Mouse (Mus musculus) T-helper 17 cell (primary cell): ENCODE results near the gene Chd1l.

ENCODE experiments used
- in situ Hi-C, 2 experiments: fragments of 300-600 bp; cut with MboI, MseI; formaldehyde crosslinking; loops; 1 replicate in 1 of 2; 2 replicates in 1 of 2; pipeline ENCODE4 v1.15.1; 2025; ENCODE audit warnings: high pct_unique_total_duplicates in 2 of 2

Gene Chd1l

DNA sequence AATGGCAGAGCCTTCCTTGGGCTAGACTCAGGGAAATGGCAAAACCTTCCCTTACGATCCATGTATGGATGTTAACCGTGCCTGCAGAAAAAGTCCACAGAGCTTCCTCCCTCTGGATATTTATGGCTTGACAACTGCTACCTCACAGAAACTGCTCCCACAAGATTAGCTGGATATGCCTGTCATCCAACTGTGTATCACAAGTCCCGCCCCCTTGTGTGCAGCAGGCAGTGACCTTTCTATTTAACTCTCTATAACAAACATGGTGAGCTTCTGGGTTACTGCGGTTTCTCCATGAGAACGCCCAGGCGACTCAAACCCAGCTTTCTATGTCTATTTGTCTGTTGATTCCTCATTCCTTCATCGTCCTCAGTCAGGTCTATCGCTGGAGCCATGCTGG, 7.9 kb upstream of the Chd1l start:
- in situ Hi-C loops: no loop called here

DNA sequence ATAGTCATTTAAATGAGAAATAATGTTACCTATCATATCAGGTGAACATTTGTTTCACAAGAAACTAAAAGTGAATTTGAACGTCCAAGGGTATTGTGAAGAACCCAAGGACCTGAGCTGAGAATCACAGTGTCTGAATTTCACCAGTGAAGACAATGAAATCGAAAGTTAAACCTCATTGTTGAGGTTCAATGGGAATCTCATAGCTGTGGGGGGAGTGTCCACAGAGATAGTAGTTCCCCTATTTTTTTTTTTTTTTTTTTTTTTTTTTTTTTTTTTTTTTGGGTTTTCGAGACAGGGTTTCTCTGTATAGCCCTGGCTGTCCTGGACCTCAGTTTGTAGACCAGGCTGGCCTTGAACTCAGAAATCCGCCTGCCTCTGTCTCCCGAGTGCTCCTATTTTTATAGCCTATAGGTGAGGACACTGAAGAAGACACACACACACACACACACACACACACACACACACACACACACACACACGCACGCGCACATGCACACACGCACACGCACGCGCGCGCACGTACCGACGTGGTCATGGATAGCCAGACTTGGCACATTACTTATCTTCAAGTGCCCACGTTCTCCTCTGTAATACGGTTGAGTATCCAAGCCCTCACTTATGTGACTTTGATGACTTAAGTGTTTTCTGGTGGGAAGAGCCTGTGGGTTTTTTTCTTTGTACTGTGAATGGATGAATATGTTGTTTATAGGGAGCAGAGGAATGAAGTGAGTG, 7.3 kb upstream of the Chd1l start:
- in situ Hi-C loops: no loop called here

DNA sequence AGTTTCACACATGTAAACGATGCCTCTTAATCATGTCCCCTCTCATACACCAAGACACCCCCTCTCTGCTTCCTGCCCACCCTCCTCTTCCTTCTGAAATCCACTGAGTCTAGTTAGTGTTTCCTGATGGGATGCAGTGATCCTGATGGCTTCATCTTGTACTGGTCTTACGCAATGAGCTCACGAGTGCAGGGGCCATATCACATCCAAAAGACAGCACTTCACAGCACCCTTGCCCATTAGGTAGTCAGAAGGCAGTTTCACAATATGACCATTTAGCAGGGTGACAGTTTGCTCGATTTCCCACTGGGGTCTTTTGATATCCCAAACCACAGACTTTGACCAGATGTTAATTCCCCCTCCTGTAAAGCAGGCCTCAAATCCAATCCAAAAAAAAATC, 5.9 kb upstream of the Chd1l start:
- in situ Hi-C loops: no loop called here

DNA sequence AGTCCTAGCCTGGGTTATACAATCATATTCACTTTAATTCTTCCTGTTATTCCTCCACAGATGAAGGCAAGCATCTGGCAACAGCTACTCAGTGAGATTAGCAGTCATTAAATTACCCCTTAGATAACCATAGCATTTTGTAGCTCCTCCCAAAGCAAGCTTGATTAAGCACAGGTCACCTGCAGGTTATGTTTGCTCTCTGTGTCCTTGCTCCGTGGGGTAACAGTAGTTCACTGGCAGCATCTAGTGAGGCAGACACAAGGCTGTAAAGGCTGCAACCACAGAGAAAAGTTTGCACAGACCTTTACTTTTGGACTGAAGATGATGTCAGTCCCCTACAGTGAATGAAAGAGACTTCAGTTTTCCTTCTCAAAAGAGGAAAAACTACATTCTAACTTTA, 5.2 kb upstream of the Chd1l start:
- in situ Hi-C loops: no loop called here

DNA sequence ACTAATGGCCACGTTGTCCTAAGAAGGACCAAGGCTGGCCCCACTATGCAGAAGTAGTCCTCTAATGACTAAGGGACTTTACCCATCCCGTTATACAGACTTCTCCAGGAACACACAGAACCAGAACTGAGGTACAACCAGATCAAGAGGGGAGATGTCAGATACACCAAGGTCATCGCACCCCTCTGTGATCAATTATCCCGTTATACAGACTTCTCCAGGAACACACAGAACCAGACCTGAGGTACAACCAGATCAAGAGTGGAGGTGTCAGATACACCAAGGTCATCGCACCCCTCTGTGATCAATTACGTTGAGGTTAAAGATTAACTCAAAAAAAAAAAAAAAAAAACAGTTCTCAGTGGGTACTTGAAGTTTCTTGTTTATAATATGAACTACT, 1.0 kb upstream of the Chd1l start:
- in situ Hi-C loops: no loop called here

DNA sequence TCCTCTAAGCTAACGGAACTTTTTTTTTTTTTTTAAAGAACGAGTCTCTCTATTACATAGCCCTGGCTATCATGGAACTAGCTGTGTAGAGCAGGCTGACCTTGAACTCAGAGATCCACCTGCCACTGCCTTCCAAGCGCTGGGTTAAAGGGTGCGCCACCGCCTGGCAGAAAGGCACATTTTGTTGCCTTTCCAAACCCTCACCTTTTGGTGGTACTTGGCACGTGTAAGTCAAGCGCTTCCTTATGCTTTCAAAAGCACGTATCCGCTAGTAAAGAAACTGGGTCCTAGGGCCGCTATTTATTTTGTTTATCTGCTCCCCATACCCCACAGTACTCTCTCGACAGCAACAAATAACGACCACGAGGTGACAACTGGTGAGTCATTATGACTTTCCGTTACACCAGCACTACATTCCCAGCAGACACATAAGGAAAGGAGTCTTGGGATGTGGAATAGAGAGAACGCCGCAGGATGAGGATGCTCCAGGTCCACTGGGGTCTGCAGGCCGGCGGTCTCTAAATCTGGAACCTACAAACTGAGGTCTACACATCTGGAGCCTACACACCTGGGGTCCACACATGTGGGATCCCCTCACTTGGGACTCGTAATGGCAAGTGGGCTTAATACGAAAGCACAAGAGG, 680 bp downstream of the Chd1l start:
- in situ Hi-C loops: no loop called here

DNA sequence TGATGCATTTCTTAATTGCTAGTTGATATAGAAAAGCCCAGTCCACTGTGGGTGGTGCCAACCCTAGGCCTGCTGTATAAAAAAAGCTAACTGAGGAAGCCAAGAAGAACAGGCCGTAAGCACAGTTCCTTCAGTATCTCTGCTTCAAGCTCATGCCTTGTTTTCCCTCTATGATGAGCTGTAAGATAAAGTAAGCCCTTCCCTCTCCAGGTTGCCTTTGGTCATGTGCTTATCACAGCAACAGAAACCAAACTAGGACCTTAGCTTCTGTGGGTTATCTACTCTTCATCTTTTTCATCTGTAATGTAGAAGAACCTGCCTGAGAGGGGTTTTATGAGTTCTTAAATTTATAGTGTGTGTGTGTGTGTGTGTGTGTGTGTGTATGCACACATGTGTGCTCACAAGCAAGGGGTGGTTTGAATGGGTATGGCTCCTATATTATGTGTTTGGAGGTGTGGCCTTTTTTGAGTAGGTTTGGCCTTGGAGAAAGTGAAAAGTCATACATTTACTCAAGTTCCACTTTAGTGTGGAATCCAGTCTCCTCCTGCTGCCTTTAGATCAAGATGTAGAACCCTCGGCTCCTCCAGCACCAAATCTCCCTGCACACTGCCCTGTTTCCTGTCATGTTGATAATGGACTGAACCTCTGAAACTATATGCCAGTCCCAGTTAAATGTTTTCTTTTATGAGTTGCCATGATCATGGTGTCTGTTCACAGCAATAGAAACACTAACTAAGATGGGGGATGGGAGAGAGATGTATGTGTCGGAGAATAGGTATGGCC, 9.8 kb downstream of the Chd1l start:
- in situ Hi-C loops: no loop called here

DNA sequence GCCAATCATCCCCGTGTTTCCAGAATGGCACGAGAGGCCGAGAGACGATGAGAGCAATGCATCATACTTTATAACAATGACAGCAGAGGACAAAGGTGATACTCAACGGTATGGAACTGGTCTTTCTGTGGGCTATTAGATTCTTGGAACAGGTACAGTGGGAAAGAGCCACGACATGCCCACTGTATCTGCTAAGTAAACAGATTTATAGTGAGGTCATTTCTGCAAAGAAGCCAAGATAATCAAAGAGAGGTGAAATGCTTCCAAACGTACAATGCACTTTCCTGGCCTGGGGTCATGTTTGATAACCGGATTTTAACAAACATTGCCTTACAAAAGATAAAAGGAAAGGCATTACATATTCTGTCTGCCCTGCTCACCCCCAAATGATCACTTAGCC, 13.2 kb downstream of the Chd1l start:
- in situ Hi-C loops: no loop called here

DNA sequence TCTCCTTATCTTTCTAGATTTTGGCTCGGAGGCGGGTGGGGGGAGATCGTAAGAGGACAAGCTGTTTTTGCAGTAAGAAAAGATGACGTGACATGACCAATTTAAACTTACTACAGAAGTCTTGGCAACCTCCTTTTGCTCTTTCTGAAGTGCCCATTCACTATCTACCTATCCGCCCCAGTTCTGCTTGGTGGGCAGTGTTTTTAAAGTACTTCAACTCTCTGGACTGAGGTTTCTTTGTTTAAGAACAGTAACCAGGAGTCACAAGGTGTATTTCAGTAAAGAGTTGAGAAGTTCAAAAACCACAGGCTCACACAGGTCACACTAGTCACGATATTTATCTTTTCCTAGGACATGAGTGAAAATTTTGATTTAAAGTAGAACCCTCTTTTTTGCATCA, 14.9 kb downstream of the Chd1l start:
- in situ Hi-C loops: no loop called here

DNA sequence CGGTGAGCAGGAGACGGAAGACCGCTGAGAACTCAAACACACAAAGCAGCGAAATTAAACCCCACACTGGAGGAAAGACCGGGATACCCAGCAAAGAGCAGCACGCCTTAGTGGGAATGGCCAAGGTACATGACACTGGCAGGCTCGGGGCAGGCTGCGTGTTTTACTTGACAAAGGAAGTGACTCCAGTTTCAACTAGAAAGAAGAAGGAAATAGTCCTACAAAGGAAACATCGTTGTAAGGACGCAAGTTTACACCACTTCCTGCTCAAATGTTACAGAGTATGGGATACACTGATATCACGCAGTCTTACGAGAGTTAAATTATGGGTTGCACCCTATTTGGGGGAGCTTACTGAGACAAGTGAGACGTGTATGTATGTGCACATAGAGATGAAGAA, 15.9 kb downstream of the Chd1l start:
- in situ Hi-C loops: no loop called here

DNA sequence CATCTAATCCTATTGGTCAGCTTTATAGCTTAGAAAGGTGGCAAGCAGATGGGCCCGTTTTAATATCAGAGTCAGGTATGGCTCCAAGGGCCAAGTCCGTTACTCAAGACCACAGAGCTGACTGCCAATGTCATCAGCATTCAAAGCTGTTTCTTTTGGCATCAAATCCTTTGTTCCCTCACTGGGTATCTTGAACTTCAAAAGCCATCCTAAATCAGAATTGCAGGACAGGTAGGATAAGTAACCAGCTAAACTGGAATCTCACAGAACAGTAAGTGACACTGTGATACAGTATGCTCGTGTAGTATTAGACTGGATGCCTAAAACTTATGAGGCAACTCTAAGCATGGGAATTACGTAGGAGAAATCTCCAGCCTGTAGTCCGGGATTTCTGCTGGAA, 16.9 kb downstream of the Chd1l start:
- in situ Hi-C loops: no loop called here

DNA sequence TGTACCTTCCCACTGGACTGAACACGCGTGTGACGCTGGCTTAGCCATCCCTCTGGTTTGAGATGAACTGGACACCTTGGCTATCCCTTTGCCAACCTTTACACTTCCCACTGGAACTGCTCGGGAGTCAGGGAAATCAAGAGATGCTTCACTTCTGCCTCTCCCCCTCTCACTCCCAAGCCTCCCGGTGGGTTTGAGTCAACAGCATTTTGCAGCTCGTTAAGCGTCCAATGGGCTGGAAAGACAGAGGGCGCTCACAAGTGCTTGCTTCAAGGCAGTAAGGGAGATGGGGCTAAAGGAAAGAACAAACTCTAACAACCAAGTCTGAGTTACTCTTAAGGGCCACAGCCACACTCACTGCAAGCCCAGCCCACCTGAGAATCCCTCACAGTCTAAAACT, 19.3 kb downstream of the Chd1l start:
- in situ Hi-C loops: no loop called here

DNA sequence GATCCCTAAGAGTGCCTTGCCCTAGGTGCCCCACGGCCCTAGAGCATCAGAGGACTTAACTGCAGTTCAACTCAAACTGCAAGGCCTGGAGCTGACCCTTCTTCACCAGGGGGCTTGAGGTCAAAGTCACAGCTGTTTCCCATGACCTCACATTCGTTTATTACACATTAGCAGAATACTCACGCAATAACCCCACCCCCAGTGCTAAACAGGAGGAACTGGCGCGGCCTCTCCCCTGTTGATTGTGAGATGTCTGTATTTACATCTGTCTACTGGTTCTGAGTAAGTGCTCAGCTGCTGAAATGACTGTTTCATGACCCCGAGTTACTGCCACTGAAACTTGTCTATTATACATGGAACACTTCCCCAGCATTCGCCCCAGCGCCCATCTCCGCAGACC, 22.3 kb downstream of the Chd1l start:
- in situ Hi-C loops: no loop called here

DNA sequence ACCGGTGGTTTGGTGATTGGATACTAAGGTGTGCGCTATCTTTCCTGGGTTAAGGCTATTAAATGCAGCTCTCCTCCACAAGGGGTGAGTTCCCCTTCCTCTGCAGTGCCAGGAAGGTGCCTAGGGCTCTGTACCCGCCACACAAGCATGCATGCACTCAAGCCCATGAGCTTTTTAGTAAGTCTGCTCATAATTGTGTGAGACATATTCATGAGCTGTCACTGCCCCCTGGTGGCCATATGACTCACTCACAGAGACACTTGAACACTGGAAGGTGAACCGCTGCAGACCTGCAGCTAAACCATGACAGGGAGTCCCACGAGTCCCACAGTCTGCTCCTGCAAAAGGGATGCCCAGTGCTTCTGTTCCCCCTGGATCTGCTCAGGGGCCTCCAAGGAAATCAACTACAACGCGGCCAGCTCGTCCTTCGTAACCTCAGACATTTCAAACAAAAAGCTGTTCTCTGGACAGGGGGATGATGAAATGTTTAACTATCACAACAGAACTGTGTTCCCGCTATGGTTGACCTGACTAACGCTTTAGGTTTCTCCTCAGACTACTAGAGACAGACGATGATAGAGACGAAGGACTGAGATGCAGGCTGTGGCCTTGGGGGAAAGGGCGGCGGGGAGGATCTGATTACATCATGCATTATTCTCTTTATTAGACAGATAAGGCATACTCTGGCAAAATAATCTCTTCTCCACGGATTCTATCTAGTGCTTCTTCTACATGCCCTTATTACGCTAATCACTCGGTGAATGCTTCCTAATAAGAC, 24.4 kb downstream of the Chd1l start:
- in situ Hi-C loops: no loop called here

DNA sequence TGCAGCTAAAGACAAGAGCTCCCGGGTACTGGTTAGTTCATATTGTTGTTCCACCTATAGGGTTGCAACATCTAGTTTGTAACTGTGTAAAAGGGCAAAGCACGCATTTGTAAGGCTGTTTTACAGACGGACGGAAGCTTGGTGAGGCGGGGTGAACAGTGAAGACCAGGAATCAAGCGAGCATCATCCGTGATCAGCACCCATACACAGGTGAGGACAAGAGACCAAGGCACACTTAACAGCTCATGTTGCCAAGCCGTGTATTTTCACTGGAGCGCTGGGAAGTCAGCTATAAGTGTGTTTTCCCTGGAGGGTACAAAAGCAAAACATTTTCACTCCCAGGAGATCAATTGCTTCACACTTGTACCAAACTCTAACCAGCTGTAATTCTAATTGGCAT, 36.2 kb downstream of the Chd1l start:
- in situ Hi-C loops: no loop called here

DNA sequence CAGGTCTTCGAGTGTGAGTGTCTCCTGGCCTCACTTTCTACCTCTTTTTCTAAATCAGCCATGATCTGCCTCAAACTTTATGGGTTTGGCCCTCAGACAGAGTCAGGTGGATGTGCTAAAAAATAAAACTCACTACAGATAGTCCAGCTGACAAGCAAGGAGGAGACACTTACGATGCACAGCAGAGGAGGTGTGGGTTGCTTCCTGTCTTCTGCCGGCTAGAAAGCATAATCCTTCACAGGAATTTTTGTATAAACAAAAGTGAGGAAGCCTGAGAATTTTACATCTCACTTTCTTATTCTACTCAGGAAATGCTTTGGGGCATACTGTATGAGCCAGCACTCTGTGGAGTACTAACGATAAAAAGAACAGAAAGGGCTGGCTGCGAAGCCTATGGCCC, 45.4 kb downstream of the Chd1l start:
- in situ Hi-C loops: no loop called here

DNA sequence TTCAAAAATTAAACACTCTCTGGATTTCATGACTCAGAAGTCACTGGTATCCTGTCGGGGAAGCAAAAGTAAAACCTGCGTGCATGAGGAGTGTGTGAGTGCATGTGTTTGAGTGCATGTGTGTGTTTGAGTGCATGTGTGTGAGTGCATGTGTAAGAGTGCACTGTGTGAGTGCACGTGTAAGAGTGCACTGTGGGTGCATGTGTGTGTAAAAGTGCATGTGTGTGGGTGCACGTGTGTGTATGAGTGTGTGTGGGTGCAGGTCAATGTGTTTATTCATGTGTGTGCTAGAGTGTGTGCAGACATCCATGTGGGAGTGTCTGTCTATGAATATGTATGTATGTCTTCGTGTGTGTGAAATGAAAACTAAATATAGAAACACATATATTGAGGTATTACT, 51.4 kb downstream of the Chd1l start:
- in situ Hi-C loops: loop anchor here in 1 of 2 experiments (5.0 kb wide), 1 partner anchor 726 kb away; no protein-coding TSS in a partner anchor

DNA sequence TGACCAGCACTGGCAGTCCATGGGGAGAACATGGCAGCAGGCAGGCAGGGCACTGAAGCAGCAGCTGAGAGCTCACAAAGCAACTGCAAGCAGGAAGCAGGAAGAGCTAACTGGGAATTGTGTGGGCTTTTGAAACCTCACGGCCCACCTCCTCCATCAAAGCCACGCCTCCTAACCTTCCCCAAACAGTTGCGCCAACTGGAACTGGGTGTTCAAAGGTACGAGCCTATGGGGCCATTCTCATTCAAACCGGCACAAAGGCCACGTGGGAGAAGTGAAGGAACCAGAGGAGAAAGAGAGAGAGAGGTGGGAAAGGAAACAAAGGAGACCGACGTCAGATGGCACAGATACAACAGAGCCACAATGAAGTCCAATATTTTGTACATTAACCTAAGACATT, 63.8 kb downstream of the Chd1l start:
- in situ Hi-C loops: no loop called here

DNA sequence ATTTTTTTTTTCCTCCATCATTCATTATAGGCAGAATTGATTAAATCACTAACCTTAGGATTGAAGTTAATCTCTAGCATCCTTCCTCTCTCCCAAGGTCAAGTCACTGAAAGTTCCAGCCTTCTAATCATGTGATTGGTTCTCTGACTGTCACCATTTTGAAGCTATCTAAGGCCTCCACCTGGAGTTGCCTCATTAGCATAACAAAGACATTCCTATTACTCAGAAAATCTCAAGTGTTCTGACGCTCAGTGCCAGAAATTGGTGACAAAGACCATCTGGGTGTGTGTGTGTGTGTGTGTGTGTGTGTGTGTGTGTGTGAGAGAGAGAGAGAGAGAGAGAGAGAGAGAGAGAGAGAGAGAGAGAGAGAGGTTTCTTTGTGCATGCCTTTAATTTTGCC, 69.8 kb downstream of the Chd1l start:
- in situ Hi-C loops: no loop called here

DNA sequence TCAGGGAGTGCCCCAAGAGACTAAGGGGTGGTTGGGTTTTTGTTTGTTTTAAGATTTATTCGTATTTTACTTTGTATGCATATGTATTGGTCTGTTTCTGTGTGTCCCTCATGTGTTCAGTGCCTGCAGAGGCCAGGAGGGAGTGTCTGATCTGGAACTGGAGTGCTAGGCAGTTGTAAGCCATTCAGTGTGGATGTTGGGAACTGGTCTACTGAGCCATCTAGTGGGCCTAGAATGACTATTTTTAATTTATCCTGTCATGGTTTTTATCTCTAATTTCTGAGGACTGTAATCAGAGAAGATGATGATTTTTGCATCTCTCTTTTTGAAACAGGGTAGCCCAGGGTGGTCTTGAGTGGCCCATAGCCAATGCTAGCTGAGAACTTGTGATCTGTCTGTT, 71.4 kb downstream of the Chd1l start:
- in situ Hi-C loops: loop anchor here in 1 of 2 experiments (10.0 kb wide), 1 partner anchor 344 kb away; no protein-coding TSS in a partner anchor

DNA sequence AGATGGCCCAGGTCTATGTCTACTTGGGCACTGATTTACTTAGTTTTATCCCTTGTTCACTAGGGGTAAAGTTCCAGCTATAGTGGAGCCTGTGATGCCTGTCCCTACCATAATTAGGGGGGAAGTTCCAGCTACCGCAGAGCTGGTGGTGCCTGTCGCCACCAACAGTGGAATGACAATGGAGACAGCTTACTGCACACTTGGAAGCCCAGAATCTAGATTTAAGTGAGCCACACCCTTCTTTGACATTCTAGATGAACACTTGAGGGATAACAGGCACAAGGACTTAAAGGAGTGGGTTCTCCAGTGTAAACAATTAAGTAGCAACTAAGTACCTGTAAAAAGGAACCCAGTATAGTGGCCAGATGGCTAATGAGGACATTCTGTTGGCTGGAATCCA, 73.0 kb downstream of the Chd1l start:
- in situ Hi-C loops: loop anchor here in 1 of 2 experiments (10.0 kb wide), 1 partner anchor 342 kb away; no protein-coding TSS in a partner anchor

DNA sequence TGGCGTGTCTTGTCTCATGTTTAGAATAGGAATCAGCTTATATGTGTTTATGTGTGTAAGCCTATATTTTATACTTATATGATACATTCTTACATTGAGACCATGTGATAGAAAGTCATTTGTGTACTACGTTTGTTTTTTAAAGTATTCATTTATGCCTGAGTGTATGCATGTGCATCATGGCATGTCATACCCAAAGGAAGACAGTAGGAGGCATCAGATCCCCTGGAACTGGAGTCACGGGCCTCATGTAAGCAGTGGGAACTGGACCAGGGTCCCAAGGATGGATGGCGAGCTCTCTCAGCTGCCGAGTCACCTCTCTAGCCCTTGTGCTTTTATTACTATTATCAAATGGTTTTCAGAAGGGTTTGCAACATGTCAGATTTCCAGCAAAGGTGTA, 74.3 kb downstream of the Chd1l start:
- in situ Hi-C loops: loop anchor here in 1 of 2 experiments (10.0 kb wide), 1 partner anchor 341 kb away; no protein-coding TSS in a partner anchor
